Mouse (Mus musculus): Measurements from ENCODE around the gene Sap30. TPM values are rescaled to one million over a fixed set of nuclear protein-coding genes. Genes with fewer than 3 reads are reported as not detected.

Gene Sap30
- polyA plus RNA-seq, 1 experiment from 2014 or later = 24.7 TPM

DNA sequence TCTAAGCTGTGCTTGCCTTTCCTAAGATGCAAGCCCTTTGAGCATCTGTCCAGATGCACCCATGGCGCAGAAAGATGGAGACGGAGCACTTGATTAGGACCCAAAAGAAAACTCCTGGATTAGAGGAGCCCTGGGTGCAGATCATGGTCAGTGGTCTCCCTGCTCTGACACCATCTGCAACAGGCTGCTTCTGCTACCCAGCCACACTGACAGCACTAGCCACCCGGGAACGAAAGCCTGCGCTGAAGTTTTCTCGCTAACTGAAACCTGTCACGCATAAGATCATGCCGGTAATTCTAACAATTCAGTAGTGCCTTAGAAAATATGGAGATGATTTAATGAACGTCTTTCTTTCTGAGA, 51.2 kb downstream of the Sap30 start:
- H3K9ac ChIP-seq (ENCODE audit: low read length) = no peak overlapping the region
- H3K4me3 ChIP-seq (replicated peaks; ENCODE audit: low read length) = no peak overlapping the region
- H3K27ac ChIP-seq (ENCODE audit: low read length) = no peak overlapping the region
- 84% methylated on average over 9 of the region's 9 CpGs for WGBS
- no peak overlapping the region for H3K4me2 ChIP-seq (ENCODE audit: low read depth, low read length)
- 0 out of 2 replicates have a peak, but pooled peaks cover 4% of the 10 kb centered on the region for H3K4me1 ChIP-seq (ENCODE audit: control insufficient read depth, insufficient read depth, low read length)
- H3K36me3 ChIP-seq (ENCODE audit: control insufficient read depth, insufficient read depth, low read length) = no peaks in the 10 kb centered on the region
- no peak for ATAC-seq (ENCODE audit: insufficient read depth, low FRiP score)
- H3K9me3 ChIP-seq (replicated peaks; ENCODE audit: control insufficient read depth, low read length) = no peaks in the 10 kb centered on the region
- H3K27me3 ChIP-seq (ENCODE audit: control insufficient read depth, insufficient read depth, low read length) = no peaks in the 10 kb centered on the region

DNA sequence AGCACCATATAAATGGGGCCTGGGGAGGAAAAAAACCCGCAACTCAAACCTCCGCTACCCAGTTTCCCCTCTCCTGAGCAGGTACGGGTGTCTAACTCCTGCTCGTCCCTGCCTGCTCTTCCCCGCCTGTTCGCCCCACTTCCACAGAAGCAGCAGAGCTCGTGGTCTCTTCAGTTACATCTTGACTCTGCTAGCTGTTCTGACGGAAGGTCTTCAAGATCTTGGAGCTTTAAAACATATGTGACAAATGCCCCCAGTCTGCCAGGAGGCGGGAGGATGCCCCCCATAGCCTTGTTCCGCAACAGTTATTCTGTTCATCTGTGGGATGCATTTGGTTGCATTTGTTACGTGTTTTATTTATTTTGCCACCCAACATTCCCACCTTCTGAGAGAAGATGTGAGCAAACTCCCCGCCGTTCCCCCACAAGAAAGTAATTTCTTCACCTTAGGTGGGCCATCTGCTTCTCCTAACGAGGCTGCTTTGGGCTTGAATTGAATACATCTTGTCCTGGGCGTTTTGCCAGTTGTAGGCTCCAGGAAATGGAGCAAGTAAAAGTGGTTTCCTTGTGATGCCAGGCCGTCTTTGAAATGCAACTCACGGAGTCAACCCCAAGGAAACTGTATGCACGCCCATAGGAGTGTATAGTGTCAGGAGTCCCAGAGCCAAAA, 51.8 kb downstream of the Sap30 start:
- Histone ChIP-seq H3K4me3 (replicated peaks; ENCODE audit: low read length) (no peak overlapping the region), H3K4me1 (ENCODE audit: control insufficient read depth, insufficient read depth, low read length) (0 out of 2 replicates have a peak, but pooled peaks cover 4% of the 10 kb centered on the region), H3K9me3 (replicated peaks; ENCODE audit: control insufficient read depth, low read length) (no peaks in the 10 kb centered on the region), H3K36me3 (ENCODE audit: control insufficient read depth, insufficient read depth, low read length) (no peaks in the 10 kb centered on the region), H3K27ac (ENCODE audit: low read length) (no peak overlapping the region), H3K27me3 (ENCODE audit: control insufficient read depth, insufficient read depth, low read length) (no peaks in the 10 kb centered on the region), H3K9ac (ENCODE audit: low read length) (no peak overlapping the region), H3K4me2 (ENCODE audit: low read depth, low read length) (no peak overlapping the region)
- no peak for ATAC-seq (ENCODE audit: insufficient read depth, low FRiP score)
- 60% methylated on average over 18 of the region's 18 CpGs for WGBS

DNA sequence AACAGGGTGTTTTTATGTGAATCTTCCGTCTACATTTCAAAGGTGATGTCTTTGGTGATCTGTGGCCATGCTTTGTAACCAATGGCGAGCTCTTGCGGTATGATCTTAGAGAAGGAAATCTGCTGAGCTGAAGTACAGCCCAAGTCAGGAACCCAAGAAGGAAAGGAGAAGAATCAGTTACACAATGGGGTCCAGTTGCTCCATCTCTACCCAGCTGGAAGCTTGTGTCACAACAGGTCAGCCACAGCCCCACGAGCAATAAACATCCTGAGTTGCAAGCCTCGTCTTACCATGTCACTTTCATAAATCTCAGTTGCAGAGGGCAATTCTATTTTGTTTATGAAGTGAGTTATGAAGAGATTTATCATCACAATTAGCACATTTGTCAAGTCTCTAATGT, 54.9 kb downstream of the Sap30 start:
- 0 out of 2 replicates have a peak, but pooled peaks cover 4% of the 10 kb centered on the region for H3K4me1 ChIP-seq (ENCODE audit: control insufficient read depth, insufficient read depth, low read length)
- no peak overlapping the region for H3K27ac ChIP-seq (ENCODE audit: low read length)
- H3K36me3 ChIP-seq (ENCODE audit: control insufficient read depth, insufficient read depth, low read length) = no peaks in the 10 kb centered on the region
- no peak for ATAC-seq (ENCODE audit: insufficient read depth, low FRiP score)
- 75% methylated on average over 5 of the region's 5 CpGs for WGBS
- H3K9me3 ChIP-seq (replicated peaks; ENCODE audit: control insufficient read depth, low read length) = no peaks in the 10 kb centered on the region
- H3K27me3 ChIP-seq (ENCODE audit: control insufficient read depth, insufficient read depth, low read length) = no peaks in the 10 kb centered on the region
- no peak overlapping the region for H3K4me2 ChIP-seq (ENCODE audit: low read depth, low read length)
- H3K9ac ChIP-seq (ENCODE audit: low read length) = no peak overlapping the region
- H3K4me3 ChIP-seq (replicated peaks; ENCODE audit: low read length) = no peak overlapping the region

Other genes with a start within 250 kb of the Sap30 start
- 6.2 and 7.5 TPM in 2 replicates for gene Hand2, start 166.9 kb downstream of the Sap30 start, polyA plus RNA-seq (2015; fragmentation: Nextera tagmentation; extraction: Ambion mirVana)
- 0.74 and 0.81 TPM in 2 replicates for gene Scrg1, start 31.9 kb downstream of the Sap30 start, polyA plus RNA-seq (2015; fragmentation: Nextera tagmentation; extraction: Ambion mirVana)
- gene Hmgb2, start 24.0 kb upstream of the Sap30 start, polyA plus RNA-seq (2015; fragmentation: Nextera tagmentation; extraction: Ambion mirVana) = 221 and 345 TPM in 2 replicates
- gene Galnt7, start 165.2 kb upstream of the Sap30 start, polyA plus RNA-seq (2015; fragmentation: Nextera tagmentation; extraction: Ambion mirVana) = 39.9 and 45.9 TPM in 2 replicates

All from stomach, embryonic 16.5 days (tissue).